Mouse (Mus musculus) forebrain, postnatal 0 days (tissue): ENCODE measurements at regions not wholly inside any gene's neighbourhood (a gene's known extent, or its start where the extent isn't known, plus 50 kb on each side); places are given as distances from the start of the nearest gene placed in this dataset.

ENCODE experiments used
- ATAC-seq: fragments of 200-750 bp; cut with Nextera tagmentation; 2 replicates; pipeline ENCODE4 v1.8.0; 2017; ENCODE audit warnings: mild to moderate bottlenecking, moderate library complexity
- DNase-seq: peaks from one replicate; pipeline ENCODE4 v3.0.0-alpha.2; 2015
- H3K27ac ChIP-seq: fragments of 300-500 bp; sonication (generic); 2 replicates; pipeline ENCODE4 v1.5.1; 2014; ENCODE audit warnings: low read depth, mild to moderate bottlenecking, antibody characterized with exemption, low read length, moderate library complexity, mixed read lengths
- H3K27me3 ChIP-seq: fragments of 300-500 bp; sonication (generic); 2 replicates; pipeline ENCODE4 v1.6.1; 2014; ENCODE audit warnings: mild to moderate bottlenecking, low read length, mixed read lengths; ENCODE audit not compliant: insufficient read depth
- H3K36me3 ChIP-seq: fragments of 300-500 bp; sonication (generic); 2 replicates; pipeline ENCODE4 v1.6.1; 2014; ENCODE audit warnings: mild to moderate bottlenecking, moderate library complexity; ENCODE audit not compliant: insufficient read depth
- H3K4me1 ChIP-seq: fragments of 300-500 bp; sonication (generic); 2 replicates; pipeline ENCODE4 v1.6.1; 2014; ENCODE audit warnings: antibody characterized with exemption; ENCODE audit not compliant: insufficient read depth
- H3K4me2 ChIP-seq: fragments of 300-500 bp; sonication (generic); 2 replicates; pipeline ENCODE4 v1.6.1; 2014; ENCODE audit warnings: low read depth, mild to moderate bottlenecking, moderate library complexity
- H3K4me3 ChIP-seq: fragments of 300-500 bp; sonication (generic); 2 replicates; pipeline ENCODE4 v1.5.1; 2014; ENCODE audit warnings: low read depth, low read length, mixed read lengths
- H3K9ac ChIP-seq: fragments of 300-500 bp; sonication (generic); 2 replicates; pipeline ENCODE4 v1.6.1; 2014; ENCODE audit warnings: mild to moderate bottlenecking
- H3K9me3 ChIP-seq: fragments of 300-500 bp; sonication (generic); 2 replicates; pipeline ENCODE4 v1.6.1; 2016; ENCODE audit warnings: low read length
- CTCF ChIP-seq: sonication (generic); IDR thresholded peaks from 2 replicates; pipeline ENCODE4 v1.5.1; 2016; ENCODE audit warnings: antibody characterized with exemption, control low read depth, low read depth
- WGBS: fragments of 180-500 bp; shearing (Covaris S2); extraction: QIAGEN DNeasy Blood & Tissue Kit; methylation state at CpG from one replicate; pipeline ENCODE4 v1.1.7; 2014; 5-methylcytosine and 5-hydroxymethylcytosine counted together

DNA sequence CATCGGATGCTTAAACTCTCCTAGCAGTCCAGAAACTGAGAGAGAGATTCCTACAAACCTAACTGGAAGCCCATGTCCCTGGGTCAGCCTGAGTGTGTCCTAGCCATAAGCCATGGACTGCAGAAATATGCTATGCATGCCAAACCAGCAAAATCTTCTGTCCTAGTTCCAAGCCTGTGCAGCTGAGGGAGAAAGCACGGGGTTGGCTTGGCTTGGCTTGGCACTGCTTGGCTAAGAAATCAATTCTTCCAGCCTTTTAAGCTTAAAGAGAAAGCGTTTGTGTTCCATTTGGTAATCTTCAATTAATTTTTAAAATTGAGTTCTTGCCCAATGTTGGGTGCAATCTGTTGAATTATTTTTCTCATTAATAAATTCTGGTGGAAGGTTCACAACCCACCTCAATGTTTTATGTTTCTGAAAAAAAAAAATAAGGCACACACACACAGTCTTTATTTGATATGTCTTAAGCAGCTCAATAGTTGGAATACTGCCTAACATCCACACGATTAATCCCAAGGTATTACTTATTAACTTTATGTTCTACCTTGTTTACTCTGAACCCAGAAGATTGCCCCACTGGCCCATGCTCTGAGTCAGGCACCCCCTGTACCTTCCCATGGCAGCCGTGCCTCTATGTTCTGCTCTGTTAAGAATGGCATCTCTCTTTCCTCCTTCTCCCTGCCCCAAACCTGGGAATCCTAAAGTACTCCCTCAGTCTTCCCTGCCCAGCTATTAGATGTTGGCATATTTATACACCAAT, 1083.0 kb upstream of the Dsel start:
- Histone ChIP-seq H3K27ac (no peak overlapping the region), H3K4me1 (no peaks in the 10 kb centered on the region), H3K4me3 (no peak overlapping the region), H3K36me3 (no peaks in the 10 kb centered on the region), H3K9ac (no peak overlapping the region), H3K4me2 (no peak overlapping the region), H3K9me3 (no peaks in the 10 kb centered on the region), H3K27me3 (no peaks in the 10 kb centered on the region)
- no peak for TF ChIP-seq CTCF
- 74% methylated on average over 5 of the region's 5 CpGs for WGBS
- no peak for ATAC-seq
- peak; percentile 4 for DNase-seq
